Mouse (Mus musculus) hindbrain, postnatal 0 days (tissue): ENCODE data around the gene Kcnh1. TPM values are rescaled to one million over a fixed set of nuclear protein-coding genes. Genes with fewer than 3 reads are reported as not detected.

Source experiments
- ATAC-seq: fragments of 200-750 bp; cut with Nextera tagmentation; 2 replicates; pipeline ENCODE4 v1.8.0; 2017; ENCODE audit warnings: mild to moderate bottlenecking, moderate TSS enrichment, moderate library complexity
- DNase-seq: peaks from one replicate; pipeline ENCODE4 v3.0.0-alpha.2; 2015; ENCODE audit warnings: low spot score
- H3K27ac ChIP-seq: fragments of 300-500 bp; sonication (generic); 2 replicates; pipeline ENCODE4 v1.5.1; 2014; ENCODE audit warnings: mild to moderate bottlenecking
- H3K27me3 ChIP-seq: fragments of 300-500 bp; sonication (generic); 2 replicates; pipeline ENCODE4 v1.6.1; 2014; ENCODE audit warnings: low read length, mixed read lengths; ENCODE audit not compliant: insufficient read depth
- H3K36me3 ChIP-seq: fragments of 300-500 bp; sonication (generic); 2 replicates; pipeline ENCODE4 v1.6.1; 2014; ENCODE audit warnings: low read length, mixed read lengths; ENCODE audit not compliant: insufficient read depth
- H3K4me1 ChIP-seq: fragments of 300-500 bp; sonication (generic); 2 replicates; pipeline ENCODE4 v1.6.1; 2014; ENCODE audit warnings: antibody characterized with exemption, low read length, mixed read lengths; ENCODE audit not compliant: insufficient read depth
- H3K4me2 ChIP-seq: fragments of 300-500 bp; sonication (generic); 2 replicates; pipeline ENCODE4 v1.6.1; 2014; ENCODE audit warnings: low read depth, mild to moderate bottlenecking, low read length, moderate library complexity, mixed read lengths
- H3K4me3 ChIP-seq: fragments of 300-500 bp; sonication (generic); 2 replicates; pipeline ENCODE4 v1.5.1; 2014; ENCODE audit warnings: low read length
- H3K9ac ChIP-seq: fragments of 300-500 bp; sonication (generic); replicated peaks from 2 replicates; pipeline ENCODE4 v1.6.1; 2014; ENCODE audit warnings: mild to moderate bottlenecking, low read length, moderate library complexity, mixed read lengths
- H3K9me3 ChIP-seq: fragments of 300-500 bp; sonication (generic); 2 replicates; pipeline ENCODE4 v1.6.1; 2016; ENCODE audit warnings: low read length, mixed read lengths
- CTCF ChIP-seq: IDR thresholded peaks from 2 replicates; pipeline ENCODE4 v1.5.1; 2016; ENCODE audit warnings: antibody characterized with exemption, control low read depth, low read depth
- WGBS: fragments of 180-500 bp; shearing (Covaris S2); extraction: QIAGEN DNeasy Blood & Tissue Kit; methylation state at CpG from one replicate; pipeline ENCODE4 v1.1.7; 2014; 5-methylcytosine and 5-hydroxymethylcytosine counted together
- polyA plus RNA-seq: library from polyadenylated mRNA; unstranded; fragments of >200 nt; fragmentation: Nextera tagmentation; extraction: Ambion mirVana; gene quantifications from 2 replicates; pipeline ENCODE4 v1.2.1, GENCODE M21; 2015
- total RNA-seq: library from RNA; depleted of rRNA; stranded (reverse); fragments of >200 nt; gene quantifications from 2 replicates; pipeline ENCODE4 v1.2.3, GENCODE M21; 2014

The Kcnh1 gene
- total and polyA plus RNA-seq, 2 experiments from 2014 or later, result 2.9 to 7.0 TPM

DNA sequence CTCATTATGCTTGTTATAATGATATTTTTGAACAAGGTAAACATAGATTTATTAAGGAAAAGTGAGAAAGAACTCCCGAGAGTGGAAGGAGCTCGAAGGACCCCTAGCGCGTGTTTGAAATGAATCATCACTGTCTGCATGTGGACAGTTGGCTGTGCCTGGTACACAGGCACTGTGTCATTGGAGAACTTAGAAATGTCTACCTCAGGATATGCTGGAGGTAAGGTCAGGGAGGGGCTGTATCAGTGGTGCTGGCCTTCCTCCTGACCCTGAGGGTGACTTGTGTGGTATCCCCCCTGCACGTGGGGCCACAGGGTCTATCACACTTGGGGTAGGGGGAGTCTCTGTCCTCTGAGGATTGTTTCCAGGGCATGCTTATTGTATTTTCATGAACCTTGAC lies 68.6 kb downstream of the Kcnh1 start:
- 89% methylated on average over 5 of the region's 5 CpGs for WGBS
- ATAC-seq (no peak), DNase-seq (no peak)
- H3K4me3 ChIP-seq, result no peak overlapping the region
- no peaks in the 10 kb centered on the region for H3K27me3 ChIP-seq
- no peaks in the 10 kb centered on the region for H3K36me3 ChIP-seq
- no peak for TF ChIP-seq CTCF
- no peaks in the 10 kb centered on the region for H3K4me1 ChIP-seq
- no peaks in the 10 kb centered on the region for H3K9me3 ChIP-seq
- no peak overlapping the region for H3K27ac ChIP-seq
- no peak overlapping the region for H3K9ac ChIP-seq
- no peak overlapping the region for H3K4me2 ChIP-seq

DNA sequence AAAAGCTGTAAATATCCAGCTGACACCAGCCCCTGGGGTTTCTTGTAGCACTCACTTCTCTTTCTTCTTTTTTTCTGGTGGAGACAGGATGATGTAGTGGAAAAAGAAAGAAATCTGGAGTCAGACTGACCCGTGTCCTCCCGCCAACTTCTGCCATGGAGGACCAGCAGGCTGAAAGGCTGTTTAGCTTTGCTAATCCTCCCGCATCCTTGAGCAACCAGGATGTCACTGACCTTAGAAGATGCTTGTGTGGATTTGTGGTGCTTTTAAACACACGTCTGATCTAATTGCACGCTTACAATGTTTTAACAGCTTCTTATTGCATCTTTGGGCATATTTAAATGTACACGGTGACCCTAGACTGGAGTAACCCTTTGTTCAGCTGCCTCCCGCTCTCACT lies 69.0 kb downstream of the Kcnh1 start:
- no peak overlapping the region for H3K9ac ChIP-seq
- WGBS, result 80% methylated on average over 7 of the region's 7 CpGs
- H3K4me2 ChIP-seq, result no peak overlapping the region
- DNase-seq (no peak), ATAC-seq (no peak)
- no peaks in the 10 kb centered on the region for H3K4me1 ChIP-seq
- no peaks in the 10 kb centered on the region for H3K27me3 ChIP-seq
- H3K4me3 ChIP-seq, result no peak overlapping the region
- TF ChIP-seq CTCF, result no peak
- H3K36me3 ChIP-seq, result no peaks in the 10 kb centered on the region
- no peak overlapping the region for H3K27ac ChIP-seq
- H3K9me3 ChIP-seq, result no peaks in the 10 kb centered on the region

DNA sequence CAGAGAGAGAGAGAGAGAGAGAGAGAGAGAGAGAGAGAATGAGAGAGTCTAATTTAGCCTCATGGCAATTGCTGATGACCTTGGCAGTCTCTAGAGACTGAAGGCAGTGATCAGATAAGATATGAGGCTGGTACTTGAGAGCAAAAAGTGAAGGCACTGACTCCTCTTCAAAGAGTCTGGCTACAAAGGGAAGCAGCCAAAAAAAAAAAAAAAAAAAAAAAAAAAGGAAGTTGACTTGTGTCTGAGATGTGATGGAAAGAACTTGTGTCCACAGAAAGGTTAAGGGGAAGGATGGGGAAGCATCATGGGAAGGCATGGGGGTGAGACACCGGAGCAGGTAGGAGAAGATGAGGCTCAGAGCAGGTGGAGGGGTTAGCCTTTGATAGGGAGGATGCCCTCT lies 75.1 kb downstream of the Kcnh1 start:
- Histone ChIP-seq H3K4me1 (no peaks in the 10 kb centered on the region), H3K9ac (no peak overlapping the region), H3K9me3 (no peaks in the 10 kb centered on the region), H3K27me3 (no peaks in the 10 kb centered on the region), H3K27ac (no peak overlapping the region), H3K4me2 (no peak overlapping the region), H3K4me3 (no peak overlapping the region), H3K36me3 (no peaks in the 10 kb centered on the region)
- ATAC-seq (no peak), DNase-seq (no peak)
- 87% methylated on average over 1 of the region's 1 CpGs for WGBS
- no peak for TF ChIP-seq CTCF

DNA sequence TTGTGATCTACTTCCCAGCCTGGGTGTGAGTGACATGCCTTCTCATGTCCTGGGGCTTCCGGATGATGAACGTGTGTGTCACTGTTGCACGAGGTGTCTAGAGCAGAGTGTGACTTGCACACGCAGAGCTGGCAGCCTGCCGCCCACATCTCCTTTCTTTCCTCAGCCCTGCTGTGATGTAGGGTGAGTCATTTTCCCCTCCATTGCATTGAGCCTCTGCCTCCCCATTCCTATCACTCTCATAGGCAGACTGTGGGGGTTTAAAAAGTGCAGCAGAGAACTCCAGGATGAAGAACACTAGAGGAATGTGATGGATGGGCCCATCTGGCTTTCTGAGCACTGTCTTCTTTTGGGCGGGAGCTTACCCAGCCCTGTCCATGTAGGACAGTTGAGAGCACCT lies 76.4 kb downstream of the Kcnh1 start:
- Histone ChIP-seq H3K9ac (no peak overlapping the region), H3K27ac (no peak overlapping the region), H3K4me3 (no peak overlapping the region), H3K36me3 (no peaks in the 10 kb centered on the region), H3K9me3 (no peaks in the 10 kb centered on the region), H3K27me3 (no peaks in the 10 kb centered on the region), H3K4me1 (no peaks in the 10 kb centered on the region), H3K4me2 (no peak overlapping the region)
- ATAC-seq (no peak), DNase-seq (no peak)
- 83% methylated on average over 6 of the region's 6 CpGs for WGBS
- TF ChIP-seq CTCF, result no peak

DNA sequence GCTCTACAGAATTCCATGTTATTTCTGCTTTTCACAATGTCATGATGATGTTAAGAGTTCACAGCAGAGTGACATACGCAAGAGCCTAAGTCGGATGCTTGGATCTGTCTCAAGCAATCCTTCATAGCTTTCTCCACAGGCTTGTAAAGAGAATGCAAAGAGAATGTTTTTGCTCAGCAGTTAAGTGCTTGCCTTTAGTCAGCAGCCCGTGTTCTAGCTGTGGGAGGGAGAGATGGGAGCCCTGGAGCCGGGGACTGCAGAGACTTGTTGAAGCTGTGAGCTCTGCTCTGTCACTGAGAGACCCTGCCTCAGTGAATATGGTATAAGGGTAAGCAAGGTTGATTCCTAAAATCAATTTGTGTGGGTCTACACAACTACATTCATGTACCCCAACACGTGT lies 78.3 kb downstream of the Kcnh1 start:
- WGBS, result 79% methylated on average over 5 of the region's 5 CpGs
- Histone ChIP-seq H3K27ac (no peak overlapping the region), H3K4me1 (no peaks in the 10 kb centered on the region), H3K4me2 (no peak overlapping the region), H3K27me3 (no peaks in the 10 kb centered on the region), H3K9me3 (no peaks in the 10 kb centered on the region), H3K4me3 (no peak overlapping the region), H3K9ac (no peak overlapping the region), H3K36me3 (no peaks in the 10 kb centered on the region)
- ATAC-seq, result no peak
- DNase-seq, result no peak
- no peak for TF ChIP-seq CTCF

DNA sequence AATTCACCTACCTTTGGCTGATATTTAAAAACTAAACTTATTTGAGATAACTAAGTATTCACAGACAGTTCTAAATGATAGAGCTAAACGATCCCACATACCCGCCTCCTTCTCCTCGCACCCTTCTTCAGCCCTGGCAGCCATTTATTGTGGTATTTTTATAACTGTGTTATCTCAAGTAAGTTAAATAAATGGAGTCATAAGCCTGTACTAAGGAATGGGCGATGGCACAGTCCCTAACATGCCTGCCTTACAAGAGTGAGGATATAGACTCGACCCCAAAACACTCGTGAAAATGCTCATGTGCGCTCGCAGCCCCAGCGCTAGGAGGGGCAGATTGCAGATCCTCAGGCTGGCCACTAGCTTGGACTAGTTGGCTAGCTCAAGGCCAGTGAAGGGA lies 79.3 kb downstream of the Kcnh1 start:
- WGBS, result 91% methylated on average over 9 of the region's 9 CpGs
- ATAC-seq, result no peak
- H3K27me3 ChIP-seq, result no peaks in the 10 kb centered on the region
- no peak for TF ChIP-seq CTCF
- H3K4me2 ChIP-seq, result no peak overlapping the region
- H3K9ac ChIP-seq, result no peak overlapping the region
- H3K9me3 ChIP-seq, result no peaks in the 10 kb centered on the region
- no peaks in the 10 kb centered on the region for H3K36me3 ChIP-seq
- H3K4me3 ChIP-seq, result no peak overlapping the region
- no peak overlapping the region for H3K27ac ChIP-seq
- no peaks in the 10 kb centered on the region for H3K4me1 ChIP-seq
- DNase-seq, result no peak

DNA sequence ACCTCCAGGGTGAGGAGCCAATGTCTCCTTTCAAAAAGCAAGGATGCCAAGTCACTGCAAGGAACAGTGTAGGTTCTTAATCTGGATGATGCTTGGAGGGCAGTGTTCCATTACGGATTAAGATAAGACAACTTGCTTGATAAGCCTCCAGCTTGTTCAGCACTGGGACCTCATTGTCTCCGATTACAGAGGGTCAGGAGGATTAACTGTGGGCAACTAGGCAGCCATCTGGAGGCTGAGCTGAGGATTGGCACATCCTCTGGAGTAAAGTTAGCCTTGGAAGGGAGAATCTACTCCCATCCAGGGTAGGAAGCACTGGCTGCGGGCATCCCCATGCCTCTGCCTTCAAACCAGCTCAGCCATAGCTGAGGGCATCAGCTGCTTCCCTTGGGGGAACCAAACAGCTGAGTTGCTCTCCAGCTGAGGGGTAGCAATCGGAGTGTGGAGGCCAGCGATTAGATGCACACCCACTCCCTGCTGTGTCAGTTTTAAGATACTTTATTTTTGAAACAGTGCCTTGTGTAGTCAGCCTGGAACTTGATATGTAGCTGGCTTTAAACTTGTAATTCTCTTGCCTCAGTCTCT lies 87.3 kb downstream of the Kcnh1 start:
- 0 out of 2 replicates have a peak, but pooled peaks have one; percentile 4 for TF ChIP-seq CTCF

More for the DNA sequence above, 87.3 kb downstream of the Kcnh1 start:
- no peak overlapping the region for H3K4me3 ChIP-seq
- no peak overlapping the region for H3K4me2 ChIP-seq
- H3K36me3 ChIP-seq, result no peaks in the 10 kb centered on the region
- H3K9me3 ChIP-seq, result no peaks in the 10 kb centered on the region
- 52% methylated on average over 5 of the region's 5 CpGs for WGBS
- 0 out of 2 replicates have a peak, but pooled peaks cover 3% of the 10 kb centered on the region for H3K4me1 ChIP-seq
- H3K27ac ChIP-seq, result no peak overlapping the region
- H3K9ac ChIP-seq, result no peak overlapping the region
- H3K27me3 ChIP-seq, result no peaks in the 10 kb centered on the region
- ATAC-seq (no peak), DNase-seq (no peak)
